Mouse (Mus musculus) liver, embryonic 11.5 days (tissue): ENCODE results near the gene Prrxl1. TPM values are rescaled to one million over a fixed set of nuclear protein-coding genes. Genes with fewer than 3 reads are reported as not detected.
A peak's percentile ranks its signal among the peaks of the same experiment; 100 is the strongest.

Source experiments
- ATAC-seq: fragments of 200-750 bp; cut with Nextera tagmentation; replicated peaks from 2 replicates; pipeline ENCODE4 v1.8.0; 2017; ENCODE audit warnings: moderate number of reproducible peaks, mild to moderate bottlenecking, moderate TSS enrichment, moderate library complexity; ENCODE audit not compliant: low FRiP score
- DNase-seq: peaks from one replicate; pipeline ENCODE4 v3.0.0-alpha.2; 2017; ENCODE audit warnings: low spot score
- H3K27ac ChIP-seq: fragments of 300-500 bp; sonication (generic); 2 replicates; pipeline ENCODE4 v1.5.1; 2014; ENCODE audit warnings: mild to moderate bottlenecking, low read depth, low read length, control low read depth
- H3K27me3 ChIP-seq: fragments of 300-500 bp; sonication (generic); replicated peaks from 2 replicates; pipeline ENCODE4 v1.6.1; 2014; ENCODE audit warnings: low read length, mixed read lengths; ENCODE audit not compliant: control insufficient read depth, insufficient read depth
- H3K36me3 ChIP-seq: fragments of 300-500 bp; sonication (generic); 2 replicates; pipeline ENCODE4 v1.6.1; 2014; ENCODE audit warnings: mild to moderate bottlenecking, low read length, moderate library complexity, mixed read lengths; ENCODE audit not compliant: control insufficient read depth, insufficient read depth
- H3K4me1 ChIP-seq: fragments of 300-500 bp; sonication (generic); replicated peaks from 2 replicates; pipeline ENCODE4 v1.6.1; 2014; ENCODE audit warnings: low read length, mixed read lengths; ENCODE audit not compliant: control insufficient read depth, insufficient read depth
- H3K4me2 ChIP-seq: fragments of 300-500 bp; sonication (generic); 2 replicates; pipeline ENCODE4 v1.6.1; 2014; ENCODE audit warnings: mild to moderate bottlenecking, control low read depth, moderate library complexity
- H3K4me3 ChIP-seq: fragments of 300-500 bp; sonication (generic); 2 replicates; pipeline ENCODE4 v1.5.1; 2014; ENCODE audit warnings: low read depth, low read length, control low read depth
- H3K9ac ChIP-seq: fragments of 300-500 bp; sonication (generic); 2 replicates; pipeline ENCODE4 v1.6.1; 2014; ENCODE audit warnings: low read depth, low read length, control low read depth
- H3K9me3 ChIP-seq: fragments of 300-500 bp; sonication (generic); 2 replicates; pipeline ENCODE4 v1.6.1; 2016; ENCODE audit warnings: low read length, inconsistent platforms, mixed read lengths; ENCODE audit not compliant: control insufficient read depth
- WGBS: fragments of 180-500 bp; shearing (Covaris S2); extraction: QIAGEN DNeasy Blood & Tissue Kit; methylation state at CpG from one replicate; pipeline ENCODE4 v1.1.7; 2014; 5-methylcytosine and 5-hydroxymethylcytosine counted together
- polyA plus RNA-seq: library from polyadenylated mRNA; unstranded; fragments of >200 nt; fragmentation: Nextera tagmentation; extraction: Ambion mirVana; gene quantifications from 2 replicates; pipeline ENCODE4 v1.2.1, GENCODE M21; 2014

The Prrxl1 gene
- polyA plus RNA-seq, 1 experiment from 2014 or later = not detected

DNA sequence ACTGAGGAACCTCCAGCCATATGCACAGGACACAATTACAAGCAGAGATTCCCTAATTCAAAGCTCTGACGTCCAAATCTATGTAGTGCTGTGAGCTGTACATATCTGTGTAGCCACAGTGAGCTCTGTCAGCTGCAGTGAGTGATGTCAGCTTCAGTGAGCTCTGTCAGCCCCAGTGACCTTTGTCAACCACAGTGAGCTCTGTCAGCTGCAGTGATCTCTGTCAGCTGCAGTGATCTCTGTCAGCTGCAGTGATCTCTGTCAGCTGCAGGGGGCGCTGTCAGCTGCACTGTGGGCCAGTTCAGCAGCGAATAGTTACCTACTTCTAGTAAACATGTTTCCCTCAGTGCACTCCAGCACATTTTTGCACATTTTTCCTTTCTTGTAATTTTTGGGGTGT, 10.2 kb downstream of the Prrxl1 start:
- Histone ChIP-seq H3K4me1 (no peaks in the 10 kb centered on the region), H3K36me3 (no peaks in the 10 kb centered on the region), H3K27me3 (no peaks in the 10 kb centered on the region), H3K27ac (no peak overlapping the region), H3K4me3 (no peak overlapping the region), H3K9ac (no peak overlapping the region), H3K4me2 (no peak overlapping the region), H3K9me3 (no peaks in the 10 kb centered on the region)
- no peak for ATAC-seq
- no peak for DNase-seq
- 21% methylated on average over 3 of the region's 3 CpGs for WGBS

DNA sequence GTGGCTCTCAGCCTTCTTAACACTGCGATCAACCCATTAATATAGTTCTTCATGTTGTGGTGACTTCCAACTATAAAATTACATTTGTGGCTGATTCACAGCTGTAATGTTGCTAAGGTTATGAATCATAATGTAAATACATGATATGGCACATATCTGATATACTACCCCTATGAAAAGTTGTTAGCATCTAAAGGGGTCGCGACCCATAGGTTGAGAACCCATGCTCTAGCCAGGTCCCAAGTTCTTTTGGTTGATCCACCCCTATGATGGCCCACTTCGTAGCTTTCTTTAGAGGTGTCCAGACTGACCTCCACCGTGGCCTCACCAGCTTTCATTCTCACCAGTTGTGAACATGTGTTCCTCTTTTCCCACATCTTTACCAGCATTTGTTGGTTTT, 18.0 kb downstream of the Prrxl1 start:
- no peaks in the 10 kb centered on the region for H3K36me3 ChIP-seq
- no peak overlapping the region for H3K4me3 ChIP-seq
- H3K9ac ChIP-seq = no peak overlapping the region
- H3K4me1 ChIP-seq = no peaks in the 10 kb centered on the region
- ATAC-seq (no peak), DNase-seq (no peak)
- H3K4me2 ChIP-seq = no peak overlapping the region
- no peaks in the 10 kb centered on the region for H3K27me3 ChIP-seq
- no peak overlapping the region for H3K27ac ChIP-seq
- 74% methylated on average over 5 of the region's 5 CpGs for whole genome bisulfite sequencing
- no peaks in the 10 kb centered on the region for H3K9me3 ChIP-seq

DNA sequence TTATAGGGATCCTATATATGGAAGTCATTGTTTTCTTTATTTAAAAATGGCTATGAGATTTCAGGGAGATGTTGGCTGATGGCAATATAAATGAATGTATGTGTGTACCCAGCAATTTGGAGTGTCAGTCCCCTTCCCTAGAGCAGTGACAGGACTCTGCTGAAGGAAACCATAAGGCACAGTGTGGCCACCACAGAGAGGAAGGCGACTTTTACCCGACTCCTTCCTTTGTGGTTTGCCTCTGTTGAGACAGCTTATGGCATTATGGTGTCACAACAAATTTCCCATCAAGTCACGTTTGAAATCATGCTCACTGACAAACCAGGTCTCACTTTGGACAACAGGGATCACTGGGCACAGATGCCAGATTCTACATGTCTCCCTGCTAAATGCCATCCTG, 25.0 kb downstream of the Prrxl1 start:
- Histone ChIP-seq H3K9ac (no peak overlapping the region), H3K36me3 (no peaks in the 10 kb centered on the region), H3K4me1 (no peaks in the 10 kb centered on the region), H3K4me2 (no peak overlapping the region), H3K4me3 (no peak overlapping the region), H3K27me3 (no peaks in the 10 kb centered on the region), H3K9me3 (no peaks in the 10 kb centered on the region), H3K27ac (no peak overlapping the region)
- no peak for DNase-seq
- 42% methylated on average over 3 of the region's 3 CpGs for WGBS
- ATAC-seq = no peak

DNA sequence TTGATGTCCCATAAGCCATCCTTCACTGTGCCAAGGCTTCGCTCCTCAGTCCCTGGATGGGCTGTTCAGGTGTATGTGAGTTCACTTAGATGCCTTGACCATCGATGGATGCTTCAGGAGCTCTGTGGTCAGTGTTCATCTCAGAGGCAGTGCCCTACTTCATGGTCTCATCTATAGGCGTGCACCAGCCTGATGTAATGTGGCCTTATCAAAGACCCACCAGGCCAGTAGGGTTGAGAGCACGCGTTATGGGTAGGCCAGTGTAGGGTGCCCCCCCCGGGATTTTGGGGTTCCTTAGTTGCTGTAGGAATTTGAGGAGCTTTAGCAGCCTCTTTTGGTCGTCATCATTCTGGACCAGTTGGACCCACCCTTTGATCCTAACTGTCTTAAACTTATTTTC, 25.6 kb downstream of the Prrxl1 start:
- Histone ChIP-seq H3K4me3 (no peak overlapping the region), H3K4me1 (no peaks in the 10 kb centered on the region), H3K36me3 (no peaks in the 10 kb centered on the region), H3K27me3 (no peaks in the 10 kb centered on the region), H3K9ac (no peak overlapping the region), H3K27ac (no peak overlapping the region), H3K4me2 (no peak overlapping the region), H3K9me3 (no peaks in the 10 kb centered on the region)
- DNase-seq (no peak), ATAC-seq (no peak)
- WGBS = 76% methylated on average over 7 of the region's 7 CpGs

DNA sequence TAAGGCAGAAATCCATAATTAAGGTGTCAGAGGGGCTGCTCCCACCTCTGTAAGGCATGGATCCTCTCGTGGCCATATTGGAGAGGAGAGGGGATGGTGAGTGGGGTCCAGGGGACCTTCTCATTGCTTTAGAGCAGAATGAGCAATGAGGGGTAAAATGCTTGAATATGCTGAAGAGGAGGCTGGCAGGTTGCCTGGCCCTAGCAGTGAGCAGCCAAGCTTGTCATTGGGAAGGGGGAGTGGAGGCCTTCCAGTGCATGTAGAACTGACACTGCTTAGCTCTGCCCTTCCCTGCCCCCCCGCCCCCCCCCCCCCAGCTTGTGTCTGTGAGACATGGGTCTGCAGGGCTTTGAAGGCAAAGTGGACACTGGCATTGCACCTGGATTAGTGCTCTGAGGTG, 28.1 kb downstream of the Prrxl1 start:
- Histone ChIP-seq H3K4me3 (no peak overlapping the region), H3K4me2 (no peak overlapping the region), H3K9me3 (no peaks in the 10 kb centered on the region), H3K9ac (no peak overlapping the region), H3K27ac (no peak overlapping the region), H3K4me1 (no peaks in the 10 kb centered on the region), H3K27me3 (no peaks in the 10 kb centered on the region), H3K36me3 (no peaks in the 10 kb centered on the region)
- no peak for ATAC-seq
- 48% methylated on average over 2 of the region's 2 CpGs for WGBS
- no peak for DNase-seq

DNA sequence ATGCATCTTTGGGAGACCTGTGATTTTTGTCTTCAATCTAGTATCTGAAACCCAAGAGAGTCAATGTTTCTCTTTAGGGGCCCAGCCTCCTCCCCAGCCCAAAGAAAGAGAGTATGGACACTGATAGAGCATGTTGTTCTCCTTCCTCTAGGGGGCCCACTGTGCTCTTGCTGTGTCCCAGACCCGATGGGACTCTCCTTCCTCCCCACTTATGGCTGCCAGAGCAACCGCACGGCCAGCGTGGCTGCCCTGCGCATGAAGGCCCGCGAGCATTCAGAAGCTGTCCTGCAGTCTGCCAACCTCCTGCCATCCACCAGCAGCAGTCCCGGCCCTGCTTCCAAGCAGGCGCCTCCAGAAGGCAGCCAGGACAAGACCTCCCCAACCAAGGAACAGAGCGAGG, 29.4 kb downstream of the Prrxl1 start:
- H3K4me3 ChIP-seq = no peak overlapping the region
- H3K9ac ChIP-seq = no peak overlapping the region
- H3K9me3 ChIP-seq = no peaks in the 10 kb centered on the region
- WGBS = 31% methylated on average over 10 of the region's 10 CpGs
- no peaks in the 10 kb centered on the region for H3K4me1 ChIP-seq
- 0 out of 2 replicates have a peak overlapping the region, but pooled peaks have one; percentile 17 for H3K4me2 ChIP-seq
- H3K27ac ChIP-seq = no peak overlapping the region
- ATAC-seq (no peak), DNase-seq (no peak)
- no peaks in the 10 kb centered on the region for H3K36me3 ChIP-seq
- H3K27me3 ChIP-seq = no peaks in the 10 kb centered on the region

DNA sequence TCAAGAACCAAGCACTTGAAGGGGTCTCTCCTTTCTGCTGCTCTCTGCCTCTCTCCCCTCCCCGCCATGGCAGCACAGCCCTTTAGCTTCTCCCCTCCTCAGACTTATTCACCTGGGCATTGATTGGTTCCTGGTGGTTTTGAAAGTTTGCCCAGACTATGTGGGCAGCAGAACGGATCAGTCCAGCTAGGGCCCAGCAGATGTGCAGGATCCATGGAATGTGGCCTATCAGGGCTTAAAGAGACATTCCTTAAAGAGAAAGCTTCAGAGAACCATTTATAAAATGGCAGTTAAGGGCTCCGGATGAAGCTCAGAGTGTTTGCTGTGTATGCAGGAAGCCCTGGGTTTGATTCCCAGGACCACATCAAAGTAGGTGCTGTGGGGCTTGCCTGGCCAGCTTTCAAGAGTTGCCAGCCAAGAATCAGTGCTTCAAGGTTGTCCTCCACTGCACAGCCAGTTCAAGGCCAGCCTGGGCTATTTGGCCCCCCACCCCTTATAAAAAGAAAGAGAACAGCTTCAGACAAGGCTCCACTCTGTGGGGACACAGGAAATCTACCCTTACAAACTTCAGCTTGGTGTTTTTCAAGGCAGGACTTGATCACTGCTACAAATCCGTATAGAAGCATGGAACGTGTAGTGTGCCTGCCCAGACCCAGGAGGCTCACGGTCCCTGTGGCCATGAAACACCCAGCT, 33.8 kb downstream of the Prrxl1 start:
- H3K4me3 ChIP-seq = no peak overlapping the region
- no peaks in the 10 kb centered on the region for H3K9me3 ChIP-seq
- DNase-seq (no peak), ATAC-seq (no peak)
- no peak overlapping the region for H3K4me2 ChIP-seq
- no peaks in the 10 kb centered on the region for H3K36me3 ChIP-seq
- no peak overlapping the region for H3K27ac ChIP-seq
- no peak overlapping the region for H3K9ac ChIP-seq
- no peaks in the 10 kb centered on the region for H3K27me3 ChIP-seq
- WGBS = 73% methylated on average over 6 of the region's 6 CpGs
- no peaks in the 10 kb centered on the region for H3K4me1 ChIP-seq

DNA sequence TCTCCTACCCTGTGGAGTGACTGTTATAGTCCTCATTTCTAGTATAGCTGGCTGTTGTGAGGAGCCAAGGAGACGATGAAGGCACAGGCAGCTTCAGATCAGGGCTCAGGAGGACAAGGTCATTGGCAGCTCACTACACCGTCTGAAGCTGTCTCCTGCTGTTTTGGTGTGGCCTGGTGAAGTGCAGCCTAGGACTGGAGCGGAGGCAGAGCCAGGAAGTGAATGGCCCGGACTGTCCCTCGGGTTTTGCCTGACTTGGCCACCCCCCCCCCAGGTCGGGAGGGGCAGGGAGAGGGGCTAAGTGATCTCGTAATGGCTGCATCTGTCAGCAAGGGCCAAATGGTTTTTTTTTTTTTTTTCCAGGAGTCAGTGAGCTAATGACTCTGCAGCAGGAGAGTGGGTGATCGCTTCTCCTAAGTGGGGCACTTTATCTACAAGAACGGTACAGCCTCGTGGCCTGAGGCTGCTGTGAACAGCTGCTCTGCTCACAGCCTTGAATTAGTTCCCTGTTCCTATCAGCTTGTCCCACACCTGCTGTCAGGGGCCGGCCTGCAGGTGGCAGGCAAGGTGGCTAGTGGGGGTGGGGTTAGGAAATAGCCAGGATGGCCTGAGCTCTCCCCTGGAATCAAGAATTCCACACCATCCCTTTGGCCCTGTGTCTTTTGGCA, 34.9 kb downstream of the Prrxl1 start:
- 16% methylated on average over 11 of the region's 11 CpGs for WGBS
- Histone ChIP-seq H3K27ac (no peak overlapping the region), H3K4me3 (no peak overlapping the region), H3K4me2 (no peak overlapping the region), H3K9ac (no peak overlapping the region), H3K27me3 (no peaks in the 10 kb centered on the region), H3K4me1 (no peaks in the 10 kb centered on the region), H3K36me3 (no peaks in the 10 kb centered on the region), H3K9me3 (no peaks in the 10 kb centered on the region)
- DNase-seq = no peak
- no peak for ATAC-seq

DNA sequence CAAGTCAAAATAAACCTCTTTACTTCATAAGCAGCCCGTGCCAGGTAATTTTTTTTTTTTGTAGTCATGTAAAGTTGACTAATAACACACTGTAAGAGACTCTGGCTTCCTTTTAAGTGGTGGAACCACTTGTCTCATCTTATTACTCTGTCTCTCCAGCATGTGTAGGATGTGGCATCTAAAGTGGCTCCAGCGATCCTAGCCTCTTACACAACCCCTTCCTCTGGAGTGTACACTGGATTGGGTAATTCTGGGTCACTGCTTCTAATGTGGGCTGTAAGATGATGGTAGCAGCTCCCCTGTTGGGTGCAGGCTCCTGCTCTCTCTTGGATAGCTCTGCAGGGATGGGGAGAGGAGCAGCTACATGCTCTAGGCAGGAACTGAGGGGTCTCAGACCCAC, 39.3 kb downstream of the Prrxl1 start:
- no peak overlapping the region for H3K27ac ChIP-seq
- no peaks in the 10 kb centered on the region for H3K36me3 ChIP-seq
- ATAC-seq (no peak), DNase-seq (no peak)
- no peaks in the 10 kb centered on the region for H3K4me1 ChIP-seq
- H3K9ac ChIP-seq = no peak overlapping the region
- H3K9me3 ChIP-seq = no peaks in the 10 kb centered on the region
- WGBS = 68% methylated on average over 2 of the region's 2 CpGs
- 0 out of 2 replicates have a peak, but pooled peaks cover 2% of the 10 kb centered on the region for H3K27me3 ChIP-seq
- H3K4me3 ChIP-seq = no peak overlapping the region
- H3K4me2 ChIP-seq = no peak overlapping the region
